Mouse (Mus musculus) heart, postnatal 25 days (tissue): ENCODE results near the gene Igsf21. TPM values are rescaled to one million over a fixed set of nuclear protein-coding genes. Genes with fewer than 3 reads are reported as not detected.

Experiments used
- DNase-seq: peaks from one replicate; pipeline ENCODE4 v3.0.0; 2022; ENCODE audit warnings: low spot score
- intact Hi-C: fragments of 180-260 bp; cut with DNase I; formaldehyde crosslinking; loops from one replicate; pipeline ENCODE4 v1.15.1; 2025
- total RNA-seq, 2 experiments: library from RNA; stranded (reverse); gene quantifications; 2 replicates each; pipeline ENCODE4 v1.2.3; 2021

The Igsf21 gene
- total RNA-seq, 2 experiments from 2014 or later: 0.21 to 0.25 TPM

DNA sequence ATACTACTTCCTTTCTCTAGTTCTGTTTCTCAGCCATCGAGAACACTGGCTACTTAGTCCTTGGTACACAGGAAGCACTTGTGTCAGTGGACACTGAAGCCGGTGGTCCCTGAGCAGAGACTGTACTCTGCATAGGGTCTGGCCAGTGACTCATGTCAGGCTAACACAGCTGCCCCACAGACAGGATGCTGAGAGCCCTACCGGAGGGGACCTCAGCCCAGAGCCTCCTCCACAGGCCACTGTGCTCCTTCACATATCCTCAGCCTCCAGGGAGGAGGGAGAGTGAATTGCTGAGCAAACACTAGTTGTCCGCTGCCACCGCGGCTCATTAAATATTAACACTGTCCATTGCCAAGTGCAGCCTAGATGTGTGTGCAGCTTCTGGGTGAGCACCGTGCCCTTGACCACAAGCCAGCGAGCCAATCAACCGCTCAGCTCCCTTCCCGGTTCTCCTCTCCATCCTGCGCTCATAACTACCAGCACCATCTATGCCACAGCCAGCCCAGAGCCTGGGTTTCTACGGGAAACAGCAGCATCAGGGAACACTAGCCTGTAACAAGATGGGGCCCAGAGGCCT lies 42.8 kb downstream of the Igsf21 start:
- no peak for DNase-seq
- intact Hi-C loops: no loop called here

DNA sequence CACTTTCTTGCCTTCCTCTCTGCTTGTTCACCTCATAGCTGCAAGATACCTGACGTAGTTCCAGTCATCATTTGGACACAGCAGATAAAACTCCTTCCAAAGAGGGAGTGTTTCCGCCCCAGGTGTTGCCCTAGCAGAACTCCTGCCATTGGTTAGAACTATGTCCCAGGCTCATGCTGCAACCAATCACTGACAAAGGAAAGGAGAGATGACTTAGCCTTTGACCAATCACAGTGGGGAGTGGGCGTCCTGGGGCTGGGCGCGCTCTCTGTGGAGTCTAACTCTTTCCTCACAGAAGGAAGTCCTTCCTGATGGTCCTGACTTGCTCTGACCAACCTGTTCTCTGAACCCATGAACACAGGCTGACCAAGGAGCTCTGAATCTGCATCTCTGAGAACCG lies 44.4 kb downstream of the Igsf21 start:
- DNase-seq: no peak

DNA sequence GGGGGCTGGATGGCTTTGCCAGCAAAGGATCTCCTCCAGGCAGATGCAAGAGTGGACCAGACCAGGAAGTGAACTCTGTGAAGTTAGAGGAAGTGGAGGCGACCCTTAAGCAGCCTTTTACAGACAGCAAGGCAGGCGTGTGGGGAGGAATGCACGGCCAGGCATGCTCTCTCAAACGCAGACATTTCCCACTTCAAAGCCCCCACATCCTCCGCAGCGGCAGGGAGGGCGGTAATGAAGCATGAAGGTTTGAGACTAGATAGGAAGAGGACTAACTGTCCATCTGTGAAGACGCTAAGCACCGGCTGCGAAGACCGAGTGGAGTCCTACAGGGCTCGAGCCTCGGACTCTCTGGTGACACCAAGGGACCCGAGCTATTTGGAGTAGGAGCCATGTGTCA lies 46.3 kb downstream of the Igsf21 start:
- intact Hi-C loops: no loop called here
- no peak for DNase-seq

More for the DNA sequence above, 44.4 kb downstream of the Igsf21 start:
- intact Hi-C loops: no loop called here

DNA sequence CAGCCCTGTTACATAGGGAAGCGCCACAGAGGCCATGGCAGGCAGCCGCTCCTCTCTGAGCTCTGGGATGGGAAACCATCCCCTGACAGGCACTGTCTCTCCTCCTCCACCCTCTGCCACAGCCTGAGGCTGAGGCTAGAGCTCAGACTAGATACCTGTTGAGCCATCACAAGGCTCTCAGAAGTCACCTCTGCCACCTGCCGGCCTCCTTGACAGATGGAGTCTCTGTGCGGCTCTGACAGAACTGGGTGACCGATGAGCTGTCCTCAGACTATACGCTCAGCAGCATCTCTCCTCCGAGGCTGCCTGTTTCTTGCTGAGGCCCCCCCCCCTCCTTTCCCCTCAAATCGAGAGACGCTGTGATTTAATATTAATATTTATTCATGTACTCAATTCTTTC lies 49.9 kb downstream of the Igsf21 start:
- DNase-seq: no peak
- intact Hi-C loops: no loop called here

DNA sequence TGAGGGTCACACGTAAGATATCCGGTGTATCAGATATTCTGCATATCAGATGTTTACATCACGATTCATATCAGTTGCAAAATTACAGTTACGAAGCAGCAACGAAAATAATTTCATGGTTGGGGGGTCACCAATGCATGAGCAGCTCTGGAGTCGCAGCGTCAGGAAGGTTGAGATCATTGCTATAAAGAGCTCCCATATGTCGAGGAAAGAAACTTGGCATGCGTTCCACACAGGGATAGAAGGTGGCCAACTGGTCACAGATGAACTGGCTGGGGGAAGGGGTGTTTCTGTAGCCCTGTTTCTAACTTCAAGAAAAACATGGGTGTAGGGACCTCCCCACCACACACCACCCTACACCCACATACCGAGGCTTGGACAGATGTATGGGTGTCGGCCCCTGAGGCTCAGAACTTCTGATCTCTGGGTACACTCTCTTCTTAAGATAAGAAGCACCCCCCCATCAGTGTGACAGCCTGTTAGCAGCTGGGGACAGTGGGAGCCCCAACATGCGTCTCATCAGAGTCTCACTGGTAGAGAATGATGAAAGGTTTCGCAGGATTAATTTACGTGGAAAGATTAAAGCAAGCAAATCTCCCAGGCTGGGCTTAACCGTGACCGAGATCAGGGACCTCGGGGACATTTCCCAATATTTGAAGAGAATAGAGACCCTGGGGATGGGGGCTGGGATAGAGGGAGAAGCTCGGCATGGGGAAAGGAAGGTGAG lies 54.1 kb downstream of the Igsf21 start:
- DNase-seq: no peak
- intact Hi-C loops: no loop called here

DNA sequence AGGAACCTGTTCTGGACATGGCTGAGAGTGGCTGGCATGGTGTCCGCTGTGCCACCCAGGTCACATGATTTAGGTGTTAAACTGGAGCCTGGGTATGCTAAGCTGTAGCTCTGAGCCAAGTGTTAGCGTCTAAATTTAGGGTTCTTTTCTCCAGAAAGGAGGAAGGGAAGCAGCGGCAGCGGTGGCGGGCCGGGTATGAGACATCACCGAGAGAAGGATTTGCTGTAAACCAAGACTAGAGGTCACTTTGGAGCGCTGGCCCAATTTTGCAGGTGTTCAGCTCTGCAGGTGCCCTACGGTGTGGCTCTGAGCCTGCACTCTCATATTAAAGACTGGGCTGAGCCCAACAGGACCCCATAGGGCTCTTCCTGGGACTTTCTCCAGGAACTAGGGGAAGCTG lies 57.0 kb downstream of the Igsf21 start:
- intact Hi-C loops: no loop called here
- DNase-seq: no peak

DNA sequence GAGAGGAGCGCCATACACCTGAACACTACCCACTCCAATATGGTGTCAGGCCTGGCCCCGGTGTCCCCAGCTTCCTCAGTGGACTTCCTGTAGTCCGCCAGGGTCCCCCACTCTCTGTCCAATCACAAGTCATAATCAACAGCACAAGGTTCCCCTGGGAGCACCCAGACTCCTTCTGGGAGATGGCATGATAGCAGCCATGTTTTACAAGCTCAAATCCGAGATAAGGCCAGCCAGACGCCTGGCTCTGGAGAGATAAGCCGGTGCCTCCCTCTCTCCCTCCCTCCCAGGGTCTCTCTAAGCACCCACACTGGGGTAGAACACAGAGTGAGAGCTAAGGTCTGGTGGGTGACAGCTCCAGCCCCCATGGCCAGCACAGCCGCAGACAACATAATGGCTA lies 58.0 kb downstream of the Igsf21 start:
- no peak for DNase-seq
- intact Hi-C loops: no loop called here

DNA sequence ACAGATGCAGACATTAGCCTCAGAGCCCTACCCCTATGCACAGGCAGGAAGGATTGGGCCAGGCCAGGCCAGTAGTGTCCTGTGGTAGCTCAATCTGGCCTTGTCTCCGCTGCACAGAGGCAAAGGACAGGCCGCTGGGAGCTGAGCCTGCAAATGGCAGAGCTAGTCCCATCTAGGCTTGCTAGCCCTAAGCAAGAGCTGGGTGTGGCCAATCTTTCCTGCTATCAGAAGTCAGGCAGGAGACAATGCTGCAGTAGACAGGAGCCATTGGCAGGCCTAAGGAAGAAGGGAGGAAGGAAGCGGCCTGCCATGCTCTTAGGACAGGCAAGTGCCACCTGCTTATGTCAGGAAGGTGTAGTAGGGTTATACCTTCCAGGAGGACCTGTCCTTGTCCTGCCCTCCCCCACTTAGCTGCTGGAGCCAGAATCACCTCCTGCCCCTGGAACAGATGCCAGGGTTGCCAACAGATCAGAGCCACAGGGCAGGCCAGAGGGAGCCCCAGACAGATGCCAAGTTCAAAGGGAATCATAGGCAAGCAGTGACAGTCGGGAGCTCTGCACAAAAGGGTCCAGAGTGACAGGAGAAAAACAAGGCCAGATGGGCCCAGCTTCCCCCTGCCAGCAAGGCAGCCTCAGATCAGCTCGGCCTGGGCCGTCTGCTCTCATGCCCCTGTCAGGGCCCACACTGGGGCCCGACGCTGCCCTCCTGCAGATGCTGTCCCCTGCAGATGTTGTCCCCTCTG lies 59.0 kb downstream of the Igsf21 start:
- no peak for DNase-seq
- intact Hi-C loops: no loop called here

DNA sequence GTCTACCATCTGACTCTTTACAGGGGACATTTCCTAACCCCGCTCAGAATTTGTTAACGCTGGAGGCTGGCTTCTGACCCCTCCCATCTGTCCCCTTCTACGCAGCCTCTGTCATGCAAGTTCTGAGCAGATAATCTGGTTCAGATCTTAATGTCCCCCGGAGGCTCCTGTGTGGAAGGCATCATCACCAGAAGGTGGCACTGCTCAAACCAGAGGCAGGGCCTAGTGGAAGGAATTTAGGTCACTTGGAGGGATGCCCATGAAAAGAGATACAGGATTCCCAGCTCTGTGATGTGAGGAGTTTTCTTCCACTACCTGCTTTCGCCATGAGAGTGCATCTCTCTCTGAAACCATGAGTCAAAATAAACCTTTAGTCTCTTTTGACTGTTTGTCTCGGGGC lies 67.0 kb downstream of the Igsf21 start:
- intact Hi-C loops: no loop called here
- DNase-seq: no peak

DNA sequence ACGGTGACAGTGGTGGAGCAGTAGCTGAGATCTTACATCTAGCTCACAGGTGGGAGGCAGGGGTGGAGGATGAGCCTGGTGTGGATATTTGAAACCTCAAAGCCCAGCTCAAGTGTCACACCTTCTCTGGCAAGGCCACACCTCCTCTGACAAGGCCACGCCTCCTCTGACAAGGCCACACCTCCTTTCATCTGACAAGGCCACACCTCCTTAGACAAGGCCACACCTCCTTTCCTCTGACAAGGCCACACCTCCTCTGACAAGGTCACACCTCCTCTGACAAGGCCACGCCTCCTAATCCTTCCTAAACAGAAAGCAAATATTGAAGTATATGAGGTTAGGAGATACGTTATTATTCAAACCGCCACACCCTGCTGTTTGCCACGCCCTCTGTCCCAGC lies 69.5 kb downstream of the Igsf21 start:
- intact Hi-C loops: no loop called here

DNA sequence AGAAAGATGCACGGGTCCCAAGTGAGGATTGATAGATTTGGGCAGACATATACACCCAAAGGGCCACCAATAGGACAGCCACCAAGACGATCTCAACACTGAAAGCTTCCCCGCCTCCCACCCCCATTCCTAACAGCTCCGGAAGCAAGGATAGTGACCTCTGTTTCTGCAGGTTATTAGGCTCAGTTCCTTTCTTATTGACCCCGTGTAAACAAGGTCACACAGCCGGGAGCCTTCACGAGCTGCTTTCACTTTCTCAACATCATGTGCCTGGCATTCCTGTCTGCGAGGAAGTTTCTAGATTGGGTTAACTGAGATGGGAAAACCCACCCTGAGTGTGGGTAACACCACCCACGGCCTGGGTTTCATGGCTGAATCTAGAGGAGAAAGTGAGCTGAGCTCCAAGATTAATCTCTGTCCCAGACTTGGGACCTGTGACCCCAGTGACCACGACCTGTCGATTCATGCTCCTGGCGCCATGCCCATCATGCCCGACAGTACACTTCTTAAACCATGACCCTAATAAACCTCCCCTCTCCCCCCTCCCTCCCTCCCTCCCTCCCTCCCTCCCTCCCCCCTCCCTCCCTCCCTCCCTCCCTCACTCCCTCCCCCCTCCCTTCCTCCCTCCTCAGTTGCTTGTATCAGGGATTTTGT lies 72.7 kb downstream of the Igsf21 start:
- no peak for DNase-seq
- intact Hi-C loops: no loop called here

More for the DNA sequence above, 69.5 kb downstream of the Igsf21 start:
- no peak for DNase-seq

DNA sequence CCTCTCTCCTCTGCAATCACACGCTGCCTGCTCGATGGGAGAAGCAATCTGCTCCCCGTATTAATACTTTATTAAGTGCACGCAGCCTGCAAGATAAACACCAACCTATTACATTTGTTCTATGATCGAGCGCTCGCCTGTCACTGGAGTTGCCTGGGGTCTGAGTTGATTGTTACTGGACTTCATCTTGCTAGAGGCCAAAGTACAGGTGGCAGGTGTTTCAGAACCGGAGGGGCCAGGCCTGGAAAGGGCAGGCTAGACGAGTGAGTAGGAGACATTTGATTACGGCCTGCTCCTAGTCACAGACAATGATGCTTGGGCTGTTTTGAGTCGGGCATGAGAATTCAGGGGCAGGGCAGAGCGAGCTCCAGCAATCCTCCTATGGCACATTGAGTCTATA lies 73.5 kb downstream of the Igsf21 start:
- intact Hi-C loops: no loop called here

DNA sequence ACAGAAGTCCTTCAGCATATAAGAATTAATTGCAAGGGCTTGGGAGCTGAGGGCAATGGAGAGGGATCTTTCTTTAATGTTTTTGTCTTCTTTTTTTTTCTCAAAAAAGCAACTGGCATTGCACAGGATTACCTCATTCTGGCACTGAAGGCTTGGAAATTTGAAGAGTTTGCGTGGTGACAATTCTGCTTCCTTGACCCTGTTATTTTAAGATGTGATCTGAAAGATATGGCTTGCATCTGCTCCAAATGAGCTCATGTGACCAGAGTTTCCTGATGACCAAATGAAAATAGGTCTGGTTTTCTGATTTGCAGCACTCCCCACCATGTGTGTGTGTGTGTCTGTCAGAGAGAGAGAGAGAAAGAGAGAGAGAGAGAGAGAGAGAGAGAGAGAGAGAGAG lies 74.7 kb downstream of the Igsf21 start:
- no peak for DNase-seq
- intact Hi-C loops: no loop called here

More for the DNA sequence above, 73.5 kb downstream of the Igsf21 start:
- no peak for DNase-seq

DNA sequence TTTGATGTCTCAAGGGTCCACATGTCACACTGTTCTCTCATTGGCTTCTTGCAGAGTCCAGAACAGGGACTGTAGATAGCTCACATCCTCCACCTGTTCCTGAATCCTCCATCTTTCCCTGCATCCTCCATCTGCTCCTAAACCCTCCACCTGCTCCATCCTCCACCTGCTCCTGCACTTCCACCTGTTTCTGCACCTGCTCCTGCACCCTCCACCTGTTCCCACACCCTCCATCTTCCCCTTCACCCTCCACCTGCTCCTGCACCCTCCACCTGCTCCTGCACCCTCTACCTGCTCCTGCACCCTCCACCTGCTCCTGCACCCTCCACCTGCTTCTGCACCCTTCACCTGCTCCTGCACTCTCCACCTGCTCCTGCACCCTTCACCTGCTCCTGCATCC lies 75.4 kb downstream of the Igsf21 start:
- no peak for DNase-seq
- intact Hi-C loops: no loop called here

DNA sequence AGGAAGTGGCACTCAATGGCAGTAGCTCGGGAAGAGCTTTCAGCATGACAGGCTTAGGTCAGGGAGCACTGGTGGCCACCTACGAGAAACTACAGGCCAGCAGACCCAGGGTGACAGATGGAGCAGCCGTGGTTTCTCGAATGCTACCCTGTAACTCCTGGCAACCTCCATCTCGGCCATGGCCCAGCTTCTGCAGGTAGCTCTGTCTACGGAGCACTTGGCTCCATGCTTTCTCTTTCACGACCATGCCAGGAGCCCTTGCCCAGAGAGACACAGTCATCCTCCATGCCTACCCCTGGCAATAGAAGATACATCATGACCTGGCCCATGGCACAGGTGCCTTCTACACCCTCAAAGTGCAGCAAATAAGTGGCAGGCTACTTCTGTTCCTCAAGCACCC lies 80.7 kb downstream of the Igsf21 start:
- intact Hi-C loops: no loop called here
- DNase-seq: no peak

DNA sequence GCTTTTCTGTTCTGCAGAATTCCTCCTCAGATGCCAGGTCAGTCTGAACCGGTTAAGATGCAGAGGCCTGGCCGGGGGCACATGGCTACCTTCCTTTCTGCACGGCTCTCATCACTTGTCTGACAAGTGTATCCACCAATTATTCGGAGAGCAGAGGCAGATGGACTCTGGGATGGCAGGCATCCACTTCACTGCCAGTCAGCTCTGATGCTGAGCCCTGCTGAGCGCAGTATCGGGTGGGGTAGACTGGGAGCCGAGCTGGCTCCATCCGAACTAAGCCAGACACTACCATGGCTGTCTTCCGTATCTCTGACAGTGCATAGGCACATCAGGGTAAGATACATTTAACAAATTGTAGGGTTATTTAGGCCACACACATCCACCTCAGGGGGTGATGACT lies 81.9 kb downstream of the Igsf21 start:
- intact Hi-C loops: no loop called here
- DNase-seq: no peak

DNA sequence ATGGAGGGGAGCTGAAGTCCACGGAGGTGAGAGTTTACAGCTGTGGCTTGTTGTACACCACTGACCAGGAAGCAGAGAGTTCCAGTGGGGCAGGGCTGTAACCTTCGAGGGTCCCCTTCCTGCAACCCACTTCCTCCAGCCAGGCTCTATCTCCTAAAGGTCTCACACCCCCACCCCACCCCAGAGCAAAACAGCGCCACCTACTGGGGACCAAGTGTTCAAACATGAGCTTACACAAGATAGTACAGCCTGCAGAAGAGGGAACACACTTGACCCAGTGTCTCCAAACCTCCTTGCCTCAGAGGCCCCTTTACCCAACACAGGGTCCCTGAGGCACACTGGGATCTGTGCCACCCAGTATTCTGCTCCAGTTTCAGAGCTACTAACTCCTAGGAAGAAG lies 87.0 kb downstream of the Igsf21 start:
- intact Hi-C loops: loop anchor here (10.0 kb wide), 1 partner anchor 285 kb away; no protein-coding TSS in a partner anchor
- DNase-seq: no peak

DNA sequence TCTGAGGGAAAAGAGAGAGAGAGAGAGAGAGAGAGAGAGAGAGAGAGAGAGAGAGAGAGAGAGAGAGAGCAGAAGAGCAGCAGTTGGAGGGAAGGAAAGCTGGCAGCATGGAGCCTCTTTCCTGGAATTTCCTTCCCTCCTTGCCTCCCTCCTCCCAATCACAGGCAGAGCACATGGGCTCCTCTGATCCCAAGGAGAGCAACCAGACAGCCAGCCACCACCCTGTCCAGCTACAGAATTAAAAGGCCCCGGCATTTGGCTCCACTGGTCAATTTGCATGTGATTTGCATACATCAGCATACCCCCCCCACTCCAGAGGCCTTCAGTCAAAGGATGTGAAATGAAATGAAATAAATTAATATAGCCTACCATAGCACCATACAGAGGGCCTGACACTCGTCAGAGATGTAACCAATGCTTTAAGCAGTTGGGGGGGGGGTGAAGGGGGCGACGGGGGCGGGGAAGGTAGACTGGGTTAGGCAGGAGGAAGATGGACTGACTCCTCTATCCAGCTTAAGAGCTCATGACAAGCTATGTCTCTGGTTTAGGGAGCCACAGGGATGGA lies 91.6 kb downstream of the Igsf21 start:
- intact Hi-C loops: loop anchor here (10.0 kb wide), 1 partner anchor 280 kb away; no protein-coding TSS in a partner anchor
- DNase-seq: no peak

DNA sequence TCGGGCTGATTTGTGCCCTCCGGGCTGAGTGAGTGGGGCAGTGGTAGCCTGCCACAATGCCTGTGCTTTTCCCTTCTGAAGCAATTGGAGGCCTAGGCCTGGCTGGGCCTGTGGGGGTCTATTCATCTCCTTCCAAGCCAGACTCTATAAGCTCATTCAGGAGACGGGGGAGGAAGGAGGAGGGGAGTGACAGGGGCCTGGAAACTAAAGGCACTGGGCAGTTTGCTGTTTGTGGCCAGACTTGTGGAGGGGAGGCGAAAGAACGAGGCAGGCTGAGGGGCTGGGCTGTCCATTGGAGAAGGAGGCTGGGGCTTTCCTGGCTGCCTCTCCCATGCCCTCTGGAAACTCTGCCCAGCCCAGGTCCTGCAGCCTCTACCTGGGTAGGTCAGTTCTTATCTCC lies 92.1 kb downstream of the Igsf21 start:
- DNase-seq: no peak
- intact Hi-C loops: loop anchor here (10.0 kb wide), 1 partner anchor 280 kb away; no protein-coding TSS in a partner anchor

DNA sequence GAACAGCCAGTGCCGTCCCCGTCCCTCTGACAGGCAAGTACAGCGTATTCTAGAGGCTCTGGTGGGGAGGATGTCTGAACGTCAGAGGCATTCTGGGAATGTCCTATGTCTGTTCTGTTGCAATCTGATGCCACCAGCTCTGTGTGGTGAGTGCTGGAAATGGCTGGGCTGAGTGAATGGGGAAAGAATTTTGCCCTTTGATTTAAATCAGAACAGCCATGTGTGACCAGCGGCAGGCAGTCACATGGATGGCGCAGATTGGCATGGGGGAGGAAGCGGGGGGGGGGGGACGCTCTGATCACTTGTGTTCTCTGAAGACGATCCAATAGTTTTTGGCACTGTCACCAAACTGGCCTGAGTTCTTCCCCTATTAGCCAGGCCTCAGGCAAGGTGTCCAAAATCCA lies 92.9 kb downstream of the Igsf21 start:
- intact Hi-C loops: loop anchor here (10.0 kb wide), 1 partner anchor 279 kb away; no protein-coding TSS in a partner anchor
- no peak for DNase-seq
